Mouse (Mus musculus) forebrain, embryonic 11.5 days (tissue): ENCODE data around the gene Sort1. TPM values are rescaled to one million over a fixed set of nuclear protein-coding genes. Genes with fewer than 3 reads are reported as not detected.

Experiments
- ATAC-seq: fragments of 200-750 bp; cut with Nextera tagmentation; replicated peaks from 2 replicates; pipeline ENCODE4 v1.8.0; 2017; ENCODE audit warnings: moderate TSS enrichment; ENCODE audit not compliant: low FRiP score
- DNase-seq: peaks from one replicate; pipeline ENCODE4 v3.0.0-alpha.2; 2017; ENCODE audit warnings: low spot score
- H3K27ac ChIP-seq: fragments of 300-500 bp; sonication (generic); 2 replicates; pipeline ENCODE4 v1.5.1; 2014; ENCODE audit warnings: low read depth, low read length
- H3K27me3 ChIP-seq: fragments of 300-500 bp; sonication (generic); 2 replicates; pipeline ENCODE4 v1.6.1; 2014; ENCODE audit warnings: mild to moderate bottlenecking, low read length, mixed read lengths; ENCODE audit not compliant: control insufficient read depth, insufficient read depth
- H3K36me3 ChIP-seq: fragments of 300-500 bp; sonication (generic); 2 replicates; pipeline ENCODE4 v1.6.1; 2014; ENCODE audit warnings: mild to moderate bottlenecking, low read length, moderate library complexity, mixed read lengths; ENCODE audit not compliant: control insufficient read depth, insufficient read depth
- H3K4me1 ChIP-seq: fragments of 300-500 bp; sonication (generic); replicated peaks from 2 replicates; pipeline ENCODE4 v1.6.1; 2014; ENCODE audit warnings: low read length, mixed read lengths; ENCODE audit not compliant: control insufficient read depth, insufficient read depth
- H3K4me2 ChIP-seq: fragments of 300-500 bp; sonication (generic); 2 replicates; pipeline ENCODE4 v1.6.1; 2014; ENCODE audit warnings: low read depth, mild to moderate bottlenecking, low read length, moderate library complexity, mixed read lengths; ENCODE audit not compliant: severe bottlenecking
- H3K4me3 ChIP-seq: fragments of 300-500 bp; sonication (generic); 2 replicates; pipeline ENCODE4 v1.5.1; 2014; ENCODE audit warnings: low read depth, low read length
- H3K9ac ChIP-seq: fragments of 300-500 bp; sonication (generic); 2 replicates; pipeline ENCODE4 v1.6.1; 2014; ENCODE audit warnings: low read length
- H3K9me3 ChIP-seq: fragments of 300-500 bp; sonication (generic); 2 replicates; pipeline ENCODE4 v1.6.1; 2016; ENCODE audit warnings: low read length, mixed read lengths; ENCODE audit not compliant: control insufficient read depth
- WGBS: fragments of 180-500 bp; shearing (Covaris S2); extraction: QIAGEN DNeasy Blood & Tissue Kit; methylation state at CpG from one replicate; pipeline ENCODE4 v1.1.7; 2014; 5-methylcytosine and 5-hydroxymethylcytosine counted together
- polyA plus RNA-seq: library from polyadenylated mRNA; unstranded; fragments of >200 nt; fragmentation: Nextera tagmentation; extraction: Ambion mirVana; gene quantifications from 2 replicates; pipeline ENCODE4 v1.2.1, GENCODE M21; 2014

Gene Sort1
- polyA plus RNA-seq, 1 experiment from 2014 or later: 28.9 TPM

GRCm38 (mm10) chr3:108318517-108318916 lies 34.6 kb downstream of the Sort1 start:
- no peaks in the 10 kb centered on the region for H3K9me3 ChIP-seq
- no peak overlapping the region for H3K27ac ChIP-seq
- H3K4me1 ChIP-seq: no peaks in the 10 kb centered on the region
- no peak overlapping the region for H3K9ac ChIP-seq
- H3K4me2 ChIP-seq: no peak overlapping the region
- H3K36me3 ChIP-seq: no peaks in the 10 kb centered on the region
- DNase-seq: peak; percentile 18
- H3K27me3 ChIP-seq: no peaks in the 10 kb centered on the region
- 56% methylated on average over 2 of the region's 2 CpGs for WGBS
- no peak for ATAC-seq
- H3K4me3 ChIP-seq: no peak overlapping the region

- Histone ChIP-seq H3K27ac (no peak overlapping the region), H3K9me3 (no peaks in the 10 kb centered on the region), H3K27me3 (no peaks in the 10 kb centered on the region), H3K9ac (no peak overlapping the region), H3K4me2 (no peak overlapping the region), H3K36me3 (no peaks in the 10 kb centered on the region; the same call in 1 of the 2 replicates), H3K4me3 (no peak overlapping the region), H3K4me1 (no peaks in the 10 kb centered on the region)
- DNase-seq (no peak), ATAC-seq (no peak)
- 81% methylated on average over 4 of the region's 4 CpGs for WGBS
Measured at GRCm38 (mm10) chr3:108321671-108322070, 37.8 kb downstream of the Sort1 start.

GRCm38 (mm10) chr3:108322136-108322535 lies 38.3 kb downstream of the Sort1 start:
- Histone ChIP-seq H3K27me3 (no peaks in the 10 kb centered on the region), H3K4me3 (no peak overlapping the region), H3K4me2 (no peak overlapping the region), H3K36me3 (no peaks in the 10 kb centered on the region; the same call in 1 of the 2 replicates), H3K27ac (no peak overlapping the region), H3K9ac (no peak overlapping the region), H3K4me1 (no peaks in the 10 kb centered on the region), H3K9me3 (no peaks in the 10 kb centered on the region)
- no peak for DNase-seq
- ATAC-seq: no peak
- WGBS: 89% methylated on average over 4 of the region's 4 CpGs

GRCm38 (mm10) chr3:108322962-108323361 lies 39.1 kb downstream of the Sort1 start:
- 88% methylated on average over 3 of the region's 3 CpGs for WGBS
- Histone ChIP-seq H3K9me3 (no peaks in the 10 kb centered on the region), H3K27ac (no peak overlapping the region), H3K4me2 (no peak overlapping the region), H3K27me3 (no peaks in the 10 kb centered on the region), H3K36me3 (no peaks in the 10 kb centered on the region; the same call in 1 of the 2 replicates), H3K4me1 (no peaks in the 10 kb centered on the region), H3K4me3 (no peak overlapping the region), H3K9ac (no peak overlapping the region)
- no peak for DNase-seq
- no peak for ATAC-seq

GRCm38 (mm10) chr3:108324837-108325236 lies 41.0 kb downstream of the Sort1 start:
- Histone ChIP-seq H3K36me3 (no peaks in the 10 kb centered on the region; the same call in 1 of the 2 replicates), H3K27me3 (no peaks in the 10 kb centered on the region), H3K4me3 (no peak overlapping the region), H3K9me3 (no peaks in the 10 kb centered on the region), H3K9ac (no peak overlapping the region), H3K27ac (no peak overlapping the region), H3K4me1 (no peaks in the 10 kb centered on the region), H3K4me2 (no peak overlapping the region)
- 89% methylated on average over 4 of the region's 4 CpGs for WGBS
- no peak for ATAC-seq
- no peak for DNase-seq

- H3K4me2 ChIP-seq: no peak overlapping the region
- H3K36me3 ChIP-seq: no peaks in the 10 kb centered on the region; the same call in 1 of the 2 replicates
- H3K27me3 ChIP-seq: no peaks in the 10 kb centered on the region
- H3K4me3 ChIP-seq: no peak overlapping the region
- H3K9me3 ChIP-seq: no peaks in the 10 kb centered on the region
- 95% methylated on average over 9 of the region's 9 CpGs for WGBS
- DNase-seq (no peak), ATAC-seq (no peak)
- H3K4me1 ChIP-seq: no peaks in the 10 kb centered on the region
- H3K9ac ChIP-seq: no peak overlapping the region
- H3K27ac ChIP-seq: no peak overlapping the region
Measured at GRCm38 (mm10) chr3:108325521-108325920, 41.6 kb downstream of the Sort1 start.

- ATAC-seq (no peak), DNase-seq (no peak)
- Histone ChIP-seq H3K4me3 (no peak overlapping the region), H3K27ac (no peak overlapping the region), H3K4me1 (no peaks in the 10 kb centered on the region), H3K36me3 (no peaks in the 10 kb centered on the region; the same call in 1 of the 2 replicates), H3K9me3 (no peaks in the 10 kb centered on the region), H3K27me3 (no peaks in the 10 kb centered on the region), H3K4me2 (no peak overlapping the region), H3K9ac (no peak overlapping the region)
- 93% methylated on average over 8 of the region's 8 CpGs for WGBS
Measured at GRCm38 (mm10) chr3:108327275-108327674, 43.4 kb downstream of the Sort1 start.

GRCm38 (mm10) chr3:108327916-108328315 lies 44.0 kb downstream of the Sort1 start:
- no peaks in the 10 kb centered on the region for H3K4me1 ChIP-seq
- H3K27ac ChIP-seq: no peak overlapping the region
- no peaks in the 10 kb centered on the region for H3K27me3 ChIP-seq
- ATAC-seq (no peak), DNase-seq (no peak)
- no peak overlapping the region for H3K4me3 ChIP-seq
- no peak overlapping the region for H3K9ac ChIP-seq
- WGBS: 85% methylated on average over 3 of the region's 3 CpGs
- H3K36me3 ChIP-seq: no peaks in the 10 kb centered on the region; the same call in 1 of the 2 replicates
- H3K4me2 ChIP-seq: no peak overlapping the region
- no peaks in the 10 kb centered on the region for H3K9me3 ChIP-seq

- ATAC-seq (no peak), DNase-seq (no peak)
- Histone ChIP-seq H3K9ac (no peak overlapping the region), H3K9me3 (no peaks in the 10 kb centered on the region), H3K4me2 (no peak overlapping the region), H3K4me1 (no peaks in the 10 kb centered on the region), H3K27me3 (no peaks in the 10 kb centered on the region), H3K4me3 (no peak overlapping the region), H3K27ac (no peak overlapping the region), H3K36me3 (no peaks in the 10 kb centered on the region; the same call in 1 of the 2 replicates)
- WGBS: 80% methylated on average over 9 of the region's 9 CpGs
Measured at GRCm38 (mm10) chr3:108328441-108328841, 44.6 kb downstream of the Sort1 start.
